Mouse (Mus musculus): ENCODE measurements around the gene Stk4.

- no peak for TF ChIP-seq CTCF (IDR thresholded peaks at IDR 0.05; ENCODE audit: insufficient read depth, low read depth, low read length)
- TF ChIP-seq POLR2A (IDR thresholded peaks at IDR 0.05; ENCODE audit: insufficient read depth, low read depth, low read length): no peak
Observed at GRCm38 (mm10) chr2:164135367-164135766, 65.2 kb downstream of the Stk4 start.

Measured in olfactory bulb, adult 2 months (tissue).